Mouse (Mus musculus): ENCODE results near the gene Nr4a1.

DNA sequence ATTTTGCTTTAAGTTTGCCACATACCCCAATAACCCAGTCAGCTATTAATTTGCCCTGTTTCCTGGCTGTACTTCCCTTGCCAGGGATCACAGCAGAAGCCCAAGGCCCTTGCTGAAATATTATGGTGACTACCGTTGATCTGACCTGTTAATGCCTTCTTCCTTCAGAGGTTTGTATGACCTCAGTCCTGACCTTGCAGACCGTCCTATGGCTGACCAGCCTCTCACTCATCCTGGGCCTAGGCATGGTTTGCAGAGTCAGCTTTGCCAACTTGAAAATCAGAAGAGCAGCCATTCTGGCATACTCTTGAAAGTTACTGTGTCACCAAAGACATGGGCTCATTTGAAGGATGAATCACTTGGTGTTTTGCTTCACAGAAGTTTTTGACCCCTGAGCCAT is 38.9 kb upstream of the Nr4a1 start:
- no peak for TF ChIP-seq CTCF (IDR thresholded peaks at IDR 0.05; ENCODE audit: borderline replicate concordance, insufficient read depth, low read depth, low read length)
- no peak for TF ChIP-seq POLR2A (IDR thresholded peaks at IDR 0.05; ENCODE audit: borderline replicate concordance, insufficient read depth, low read length)
